Mouse (Mus musculus): ENCODE results near the gene Ddx31. TPM values are rescaled to one million over a fixed set of nuclear protein-coding genes. Genes with fewer than 3 reads are reported as not detected.

Ddx31 gene
- polyA plus RNA-seq, 1 experiment from 2014 or later: 16.9 TPM

- H3K4me2 ChIP-seq (replicated peaks): peak overlapping the region; percentile 54
- 0 out of 2 replicates have a peak, but pooled peaks have one; percentile 49 for ATAC-seq
- peak overlapping the region; percentile 86 for H3K27ac ChIP-seq
- under 1% methylated on average over 49 of the region's 50 CpGs for WGBS
- H3K4me3 ChIP-seq (replicated peaks): peak overlapping the region; percentile 43
- peaks cover 96% of the 10 kb centered on the region for H3K27me3 ChIP-seq
- no peaks in the 10 kb centered on the region for H3K36me3 ChIP-seq
- H3K9me3 ChIP-seq: no peaks in the 10 kb centered on the region
- peaks cover 40% of the 10 kb centered on the region for H3K4me1 ChIP-seq (replicated peaks)
- peak overlapping the region; percentile 68 for H3K9ac ChIP-seq (replicated peaks)
Measured at GRCm38 (mm10) chr2:28915768-28916512, 75.7 kb downstream of the Ddx31 start.

DNA sequence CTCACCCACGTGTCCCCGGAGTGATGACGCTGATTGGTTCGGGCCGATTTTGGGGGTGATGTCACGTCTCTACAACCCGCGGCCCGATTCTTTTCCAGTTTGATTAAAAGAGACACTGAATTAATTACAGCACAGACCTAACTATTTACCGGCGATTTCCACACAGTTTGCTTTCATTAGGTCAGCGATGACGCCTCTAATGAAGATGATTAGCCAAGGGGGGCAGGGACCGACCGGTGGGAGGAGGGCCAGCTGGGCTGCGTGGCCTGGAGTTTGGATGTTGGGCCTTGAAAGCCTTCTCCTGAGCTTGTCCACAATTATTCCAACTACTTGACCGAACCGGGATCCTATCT, 76.3 kb downstream of the Ddx31 start, which contains the start of gene Barhl1:
Gene Barhl1, minus strand, starts transcription at position 156 of the 353 bp plus-strand sequence.
- Histone ChIP-seq H3K4me3 (replicated peaks) (peak within 1 kb of the TSS; percentile 43), H3K27me3 (peaks cover 96% of the 10 kb centered on the region), H3K9me3 (no peaks in the 10 kb centered on the region), H3K36me3 (no peaks in the 10 kb centered on the region), H3K27ac (peak within 1 kb of the TSS; percentile 86), H3K4me1 (replicated peaks) (peaks cover 35% of the 10 kb centered on the region), H3K4me2 (replicated peaks) (peak within 1 kb of the TSS; percentile 54), H3K9ac (replicated peaks) (peak within 1 kb of the TSS; percentile 68)
- no peak for ATAC-seq
- under 1% methylated on average over 18 of the region's 18 CpGs for WGBS

DNA sequence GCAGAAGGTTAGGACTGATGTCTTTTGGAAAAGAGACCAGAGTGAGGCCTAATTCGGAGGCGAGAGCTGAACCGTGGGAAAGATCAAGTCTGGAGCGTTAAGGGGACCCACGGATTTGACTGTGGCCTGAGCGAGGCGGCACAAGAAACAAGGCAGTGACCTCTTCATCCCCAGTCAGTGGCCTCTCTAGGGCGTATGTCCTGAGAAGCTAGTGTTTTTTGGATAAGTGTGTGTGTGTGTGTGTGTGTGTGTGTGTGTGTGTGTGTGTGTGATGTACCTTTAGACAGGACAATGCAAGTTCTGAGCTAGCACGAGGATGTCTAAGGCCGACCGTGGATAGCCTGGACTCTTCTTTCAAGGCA, 76.9 kb downstream of the Ddx31 start:
- H3K9ac ChIP-seq (replicated peaks): peak overlapping the region; percentile 65; the same call in 1 of the 2 replicates
- H3K4me1 ChIP-seq (replicated peaks): peaks cover 28% of the 10 kb centered on the region
- 6% methylated on average over 11 of the region's 11 CpGs for WGBS
- H3K36me3 ChIP-seq: no peaks in the 10 kb centered on the region
- peak overlapping the region; percentile 43 for H3K4me3 ChIP-seq (replicated peaks)
- ATAC-seq: no peak
- H3K4me2 ChIP-seq (replicated peaks): peak overlapping the region; percentile 54
- H3K9me3 ChIP-seq: no peaks in the 10 kb centered on the region
- peaks cover 97% of the 10 kb centered on the region for H3K27me3 ChIP-seq
- peak overlapping the region; percentile 78 for H3K27ac ChIP-seq

GRCm38 (mm10) chr2:28917518-28918361, 77.5 kb downstream of the Ddx31 start:
- ATAC-seq: peak; percentile 31; the same call in 1 of the 2 replicates
- H3K9me3 ChIP-seq: no peaks in the 10 kb centered on the region
- under 1% methylated on average over 73 of the region's 73 CpGs for WGBS
- no peaks in the 10 kb centered on the region for H3K36me3 ChIP-seq
- peaks cover 22% of the 10 kb centered on the region for H3K4me1 ChIP-seq (replicated peaks)
- peak overlapping the region; percentile 78 for H3K27ac ChIP-seq
- H3K4me3 ChIP-seq (replicated peaks): peak overlapping the region; percentile 43
- H3K27me3 ChIP-seq: peaks cover 99% of the 10 kb centered on the region
- peak overlapping the region; percentile 65 for H3K9ac ChIP-seq (replicated peaks)
- peak overlapping the region; percentile 54 for H3K4me2 ChIP-seq (replicated peaks)

DNA sequence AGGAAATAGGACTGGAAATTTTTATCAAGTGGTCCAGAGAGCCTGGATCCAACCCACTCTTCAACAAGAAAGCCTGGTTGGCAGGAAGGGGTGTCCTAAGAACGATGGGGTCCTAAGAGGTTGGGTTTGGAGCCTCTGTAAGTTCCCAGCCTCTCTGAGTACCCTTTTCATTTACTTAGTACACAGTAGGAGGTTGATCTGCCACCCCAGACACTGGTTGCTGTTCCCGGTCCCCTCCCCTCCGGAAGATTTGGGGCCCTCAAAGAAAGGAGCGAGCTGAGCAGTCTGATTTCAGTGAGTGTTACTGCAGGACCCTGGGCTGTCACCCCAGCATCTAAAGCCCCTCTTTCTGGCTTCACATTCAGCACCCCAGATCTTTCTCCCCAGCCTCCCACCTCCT, 78.8 kb downstream of the Ddx31 start:
- 2% methylated on average over 4 of the region's 4 CpGs for WGBS

DNA sequence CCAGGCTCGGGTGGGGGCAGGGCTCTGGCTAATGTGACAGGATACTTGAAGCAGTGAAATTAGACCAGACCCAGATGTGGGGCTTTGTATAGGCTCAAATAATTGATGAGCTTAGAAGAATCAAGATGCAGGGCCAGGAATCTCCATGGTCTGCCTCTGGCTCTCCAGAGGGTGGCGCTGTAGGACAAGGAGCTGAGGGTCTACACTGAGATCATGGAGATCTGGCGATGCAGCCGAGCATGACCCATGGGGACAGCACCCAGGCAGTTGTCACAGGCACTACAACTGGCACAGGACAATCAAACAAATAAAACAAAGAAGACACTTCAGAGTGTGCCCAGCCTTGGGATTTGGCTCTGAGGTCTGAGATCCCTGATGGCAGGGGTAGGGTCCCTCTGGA, 83.7 kb downstream of the Ddx31 start:
- H3K27ac ChIP-seq: no peak overlapping the region
- no peak overlapping the region for H3K4me3 ChIP-seq (replicated peaks)
- ATAC-seq: peak; percentile 81
- 0% methylated on average over 4 of the region's 4 CpGs for WGBS
- H3K4me1 ChIP-seq (replicated peaks): 0 out of 2 replicates have a peak, but pooled peaks cover 5% of the 10 kb centered on the region
- H3K9ac ChIP-seq (replicated peaks): no peak overlapping the region
- H3K4me2 ChIP-seq (replicated peaks): no peak overlapping the region
- H3K27me3 ChIP-seq: peaks cover 68% of the 10 kb centered on the region
- no peaks in the 10 kb centered on the region for H3K9me3 ChIP-seq
- no peaks in the 10 kb centered on the region for H3K36me3 ChIP-seq

More for the DNA sequence above, 78.8 kb downstream of the Ddx31 start:
- Histone ChIP-seq H3K4me1 (replicated peaks) (peaks cover 21% of the 10 kb centered on the region), H3K9ac (replicated peaks) (no peak overlapping the region), H3K27ac (no peak overlapping the region), H3K4me2 (replicated peaks) (peak overlapping the region; percentile 54; the same call in 1 of the 2 replicates), H3K36me3 (no peaks in the 10 kb centered on the region), H3K9me3 (no peaks in the 10 kb centered on the region), H3K27me3 (peaks cover 97% of the 10 kb centered on the region), H3K4me3 (replicated peaks) (no peak overlapping the region)
- no peak for ATAC-seq

- no peak overlapping the region for H3K9ac ChIP-seq (replicated peaks)
- H3K9me3 ChIP-seq: no peaks in the 10 kb centered on the region
- H3K4me2 ChIP-seq (replicated peaks): no peak overlapping the region
- H3K4me1 ChIP-seq (replicated peaks): 0 out of 2 replicates have a peak, but pooled peaks cover 5% of the 10 kb centered on the region
- ATAC-seq: no peak
- no peaks in the 10 kb centered on the region for H3K36me3 ChIP-seq
- peaks cover 20% of the 10 kb centered on the region for H3K27me3 ChIP-seq
- 94% methylated on average over 3 of the region's 3 CpGs for WGBS
- H3K4me3 ChIP-seq (replicated peaks): no peak overlapping the region
- no peak overlapping the region for H3K27ac ChIP-seq
Measured at GRCm38 (mm10) chr2:28930571-28930970, 90.4 kb downstream of the Ddx31 start.

DNA sequence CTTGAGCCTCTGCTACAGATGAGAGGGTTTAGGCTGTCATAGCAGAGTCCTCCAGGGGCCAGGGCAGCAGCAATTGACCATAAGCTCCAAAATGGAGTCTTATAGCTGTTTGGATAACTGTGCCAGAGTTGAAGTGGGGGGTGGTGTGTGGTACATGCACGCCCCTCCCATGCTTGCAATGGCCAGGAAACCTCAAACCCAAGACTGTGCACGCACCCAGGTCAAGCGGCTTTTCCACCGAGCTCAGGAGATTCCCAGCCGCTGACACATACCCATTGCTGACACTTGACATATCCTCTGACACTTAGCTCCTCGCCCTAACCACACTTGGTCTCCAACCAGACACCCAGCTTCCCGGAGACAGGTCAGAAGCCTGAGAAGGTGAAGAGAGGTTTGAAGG, 98.8 kb downstream of the Ddx31 start:
- Histone ChIP-seq H3K27ac (no peak overlapping the region), H3K4me1 (replicated peaks) (peaks cover 23% of the 10 kb centered on the region), H3K4me2 (replicated peaks) (no peak overlapping the region), H3K9ac (replicated peaks) (no peak overlapping the region), H3K9me3 (no peaks in the 10 kb centered on the region), H3K27me3 (peaks cover 17% of the 10 kb centered on the region), H3K4me3 (replicated peaks) (no peak overlapping the region), H3K36me3 (no peaks in the 10 kb centered on the region)
- 84% methylated on average over 7 of the region's 7 CpGs for WGBS
- ATAC-seq: no peak

GRCm38 (mm10) chr2:28943666-28944516, 103.7 kb downstream of the Ddx31 start:
- no peaks in the 10 kb centered on the region for H3K9me3 ChIP-seq
- H3K9ac ChIP-seq (replicated peaks): no peak overlapping the region
- H3K4me2 ChIP-seq (replicated peaks): peak overlapping the region; percentile 35
- WGBS: 24% methylated on average over 30 of the region's 30 CpGs
- no peaks in the 10 kb centered on the region for H3K36me3 ChIP-seq
- ATAC-seq: peak; percentile 80
- no peak overlapping the region for H3K4me3 ChIP-seq (replicated peaks)
- peak overlapping the region; percentile 71 for H3K27ac ChIP-seq
- H3K4me1 ChIP-seq (replicated peaks): peaks cover 34% of the 10 kb centered on the region
- H3K27me3 ChIP-seq: peaks cover 13% of the 10 kb centered on the region

GRCm38 (mm10) chr2:28945388-28945787, 105.2 kb downstream of the Ddx31 start:
- H3K9me3 ChIP-seq: no peaks in the 10 kb centered on the region
- peaks cover 11% of the 10 kb centered on the region for H3K27me3 ChIP-seq
- no peaks in the 10 kb centered on the region for H3K36me3 ChIP-seq
- H3K4me1 ChIP-seq (replicated peaks): peaks cover 28% of the 10 kb centered on the region
- no peak overlapping the region for H3K4me2 ChIP-seq (replicated peaks)
- H3K9ac ChIP-seq (replicated peaks): no peak overlapping the region
- H3K4me3 ChIP-seq (replicated peaks): no peak overlapping the region
- peak; percentile 68 for ATAC-seq
- WGBS: 46% methylated on average over 6 of the region's 6 CpGs
- H3K27ac ChIP-seq: no peak overlapping the region

- Histone ChIP-seq H3K27me3 (peaks cover 7% of the 10 kb centered on the region), H3K9ac (replicated peaks) (no peak overlapping the region), H3K9me3 (no peaks in the 10 kb centered on the region), H3K36me3 (no peaks in the 10 kb centered on the region), H3K4me3 (replicated peaks) (no peak overlapping the region), H3K4me2 (replicated peaks) (no peak overlapping the region), H3K4me1 (replicated peaks) (peaks cover 28% of the 10 kb centered on the region), H3K27ac (no peak overlapping the region)
- 76% methylated on average over 3 of the region's 3 CpGs for WGBS
- no peak for ATAC-seq
Measured at GRCm38 (mm10) chr2:28946312-28946711, 106.1 kb downstream of the Ddx31 start.

Data from midbrain, embryonic 13.5 days (tissue).